Mouse (Mus musculus) spleen, adult 2 months (tissue): Measurements from ENCODE around the gene Fa2h.

Experiments
- CTCF ChIP-seq: fragments of 200-500 bp; IDR thresholded peaks from 2 replicates; pipeline ENCODE4 v1.5.1; 2011; ENCODE audit warnings: mild to moderate bottlenecking, inconsistent platforms; ENCODE audit not compliant: insufficient read depth, insufficient read length, insufficient replicate concordance; ENCODE audit errors: extremely low read depth
- POLR2A ChIP-seq: fragments of 200-500 bp; IDR thresholded peaks from 2 replicates; pipeline ENCODE4 v1.6.1; 2011; ENCODE audit warnings: low read depth, low read length, inconsistent platforms

- TF ChIP-seq CTCF (no peak), POLR2A (no peak)
These were observed 88.4 kb downstream of the Fa2h start for GRCm38 (mm10) chr8:111305031-111305730.
